Mouse (Mus musculus) E14TG2a.4 (cell line): Measurements from ENCODE around the gene Mrps18a.

Source experiments
- CTCF ChIP-seq: conservative IDR thresholded peaks from 2 replicates; pipeline ENCODE4 v1.5.1; 2014; ENCODE audit warnings: low read length
- NANOG ChIP-seq: IDR thresholded peaks from 2 replicates; pipeline ENCODE4 v1.6.1; 2014; ENCODE audit warnings: borderline replicate concordance, low read length, mixed read lengths
- POU5F1 ChIP-seq: IDR thresholded peaks from 2 replicates; pipeline ENCODE4 v1.6.1; 2014; ENCODE audit warnings: low read length, borderline replicate concordance

DNA sequence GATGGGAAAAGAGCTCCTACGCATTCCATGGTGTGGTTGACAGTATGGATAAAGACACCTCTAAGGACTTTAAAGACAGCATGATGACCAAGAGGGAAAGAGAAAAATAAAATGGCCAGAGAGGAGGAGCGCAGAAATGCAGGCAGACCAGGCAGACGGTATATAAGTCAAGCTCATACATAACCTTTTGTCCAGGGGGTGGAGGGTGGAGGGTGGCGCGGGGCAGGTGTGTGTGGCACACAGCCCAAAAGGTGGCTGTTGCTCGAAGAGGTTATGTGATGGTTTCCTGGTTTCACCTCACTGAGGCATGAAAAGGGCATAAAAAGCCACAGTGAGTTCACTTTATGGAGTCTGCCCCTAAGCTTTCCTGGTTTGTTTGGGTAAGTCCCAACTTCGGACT, 51.8 kb downstream of the Mrps18a start:
- TF ChIP-seq CTCF (no peak), POU5F1 (no peak), NANOG (no peak)
